28 mouse cellular contexts compared by ENCODE assay signal in the genomic region with DNA sequence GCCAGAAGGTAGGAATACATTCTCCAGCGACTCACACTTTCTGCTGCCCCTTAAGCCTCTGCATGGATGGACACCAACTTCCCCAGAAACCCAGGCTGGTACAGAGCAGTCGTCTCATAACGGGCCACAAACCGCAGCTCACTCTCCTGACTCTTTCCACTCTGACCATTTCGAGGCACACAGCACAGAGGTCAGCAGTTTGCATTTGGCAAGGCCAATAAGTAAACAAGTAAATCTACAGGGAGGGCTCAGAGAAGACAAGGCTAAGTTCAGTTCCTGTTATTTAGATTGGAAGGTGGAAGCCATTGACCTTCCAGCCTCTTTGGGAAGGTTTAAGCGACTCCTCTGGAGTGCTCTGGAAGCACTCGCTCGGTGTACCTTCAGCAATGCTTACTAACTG. TPM values are rescaled to one million over a fixed set of nuclear protein-coding genes. Genes with fewer than 3 reads are reported as not detected.
A peak's percentile ranks its signal among the peaks of the same experiment; 100 is the strongest.
DNase-seq lines count a peak whose midpoint lies in the region; ATAC-seq and TF ChIP-seq lines count a peak whose summit lies in the region.
"Had no signal": no experiment of that assay in that cellular context is flagged by ENCODE, and none has a peak within 500 bp of the region (broad histone marks: within the 10 kb centered on the region; RNA-seq: fewer than 3 reads in every experiment).

No protein-coding gene starts in this region.

- no peak for TF ChIP-seq POLR2A in liver, adult 2 months (IDR thresholded peaks at IDR 0.05; ENCODE audit: extremely low read depth, insufficient read depth, low read length)
- no peak for TF ChIP-seq POLR2A in thymus, adult 2 months (IDR thresholded peaks at IDR 0.05; ENCODE audit: control insufficient read depth, extremely low read depth, insufficient read depth, low read length, poor library complexity)

- no peak overlapping the region for H3K27ac ChIP-seq in liver, adult 2 months (replicated peaks; ENCODE audit: insufficient read depth, low read depth, low read length)
- H3K27ac ChIP-seq in liver, embryonic 11.5 days (ENCODE audit: low read depth, low read length): no peak overlapping the region
- no peak overlapping the region for H3K27ac ChIP-seq in liver, embryonic 13.5 days
- peak overlapping the region; percentile 29 for H3K27ac ChIP-seq in liver, embryonic 16.5 days (ENCODE audit: low read length)
- no peak overlapping the region for H3K27ac ChIP-seq in thymus, adult 2 months (ENCODE audit: control insufficient read depth, insufficient read depth, low read length)
- H3K27ac ChIP-seq: forebrain, embryonic 10.5 days; forebrain, embryonic 13.5 days; heart, embryonic 15.5 days; hindbrain, embryonic 10.5 days; hindbrain, embryonic 13.5 days; hindbrain, postnatal 0 days had no signal

- no peak overlapping the region for H3K4me2 ChIP-seq in liver, embryonic 11.5 days
- H3K4me2 ChIP-seq in liver, embryonic 13.5 days: no peak overlapping the region
- no peak overlapping the region for H3K4me2 ChIP-seq in liver, embryonic 16.5 days (ENCODE audit: low read depth, low read length)
- H3K4me2 ChIP-seq: forebrain, embryonic 13.5 days; heart, embryonic 12.5 days; heart, embryonic 15.5 days; hindbrain, embryonic 13.5 days had no signal

- H3K36me3 ChIP-seq in liver, adult 2 months (ENCODE audit: control insufficient read depth, insufficient read depth, low read length): peaks cover 22% of the 10 kb centered on the region; the same call in 1 of the 2 replicates
- H3K36me3 ChIP-seq in liver, embryonic 11.5 days (ENCODE audit: control insufficient read depth, insufficient read depth, low read length): peaks cover 18% of the 10 kb centered on the region
- H3K36me3 ChIP-seq in liver, embryonic 13.5 days: peaks cover 50% of the 10 kb centered on the region
- peaks cover 21% of the 10 kb centered on the region for H3K36me3 ChIP-seq in liver, embryonic 16.5 days (ENCODE audit: control insufficient read depth, insufficient read depth)
- H3K36me3 ChIP-seq in thymus, adult 2 months (ENCODE audit: control insufficient read depth, insufficient read depth, low read length): peaks cover 44% of the 10 kb centered on the region

- peak; percentile 92 for DNase-seq in liver, adult 2 months (ENCODE audit: extremely low read depth, low read depth, low spot score)
- DNase-seq in liver, embryonic 11.5 days (ENCODE audit: low spot score): no peak
- no peak for DNase-seq in liver, embryonic 13.5 days
- no peak for DNase-seq in thymus, adult 2 months
- DNase-seq in adrenal gland, postnatal 10 days: no peak
- DNase-seq: adrenal gland, adult 2 months; adrenal gland, postnatal 25 days; B cell, adult 2 months; cerebellum, adult 18-20 months; cerebellum, adult 9-10 months; cerebellum, postnatal 14 days; gastrocnemius, postnatal 10 days; gastrocnemius, postnatal 36 days; heart, postnatal 10 days; heart, postnatal 36 days had no signal

- no peak overlapping the region for H3K4me3 ChIP-seq in liver, adult 2 months (ENCODE audit: insufficient read depth, low read depth, low read length)
- H3K4me3 ChIP-seq in liver, embryonic 11.5 days (ENCODE audit: low read depth, low read length): no peak overlapping the region
- no peak overlapping the region for H3K4me3 ChIP-seq in liver, embryonic 13.5 days (replicated peaks)
- H3K4me3 ChIP-seq in liver, embryonic 16.5 days (ENCODE audit: low read depth, low read length): no peak overlapping the region
- H3K4me3 ChIP-seq in thymus, adult 2 months (ENCODE audit: control insufficient read depth, insufficient read depth, low read length): no peak overlapping the region
- H3K4me3 ChIP-seq: forebrain, embryonic 10.5 days; forebrain, embryonic 13.5 days; heart, embryonic 12.5 days; heart, embryonic 15.5 days; hindbrain, embryonic 10.5 days; hindbrain, embryonic 13.5 days had no signal

- no peak for ATAC-seq in liver, embryonic 11.5 days (replicated peaks; ENCODE audit: low FRiP score)
- peak; percentile 59; the same call in 1 of the 2 replicates for ATAC-seq in liver, embryonic 13.5 days (ENCODE audit: low read depth)
- peak; percentile 80 for ATAC-seq in liver, embryonic 16.5 days (ENCODE audit: low read depth)
- ATAC-seq: forebrain, embryonic 13.5 days; forebrain, embryonic 16.5 days; hindbrain, postnatal 0 days; inflammation-experienced regulatory T-cells, adult 6 months; Patski had no signal

- no peak overlapping the region for H3K9ac ChIP-seq in liver, adult 2 months (ENCODE audit: low read depth, low read length)
- H3K9ac ChIP-seq in liver, embryonic 11.5 days (ENCODE audit: low read depth, low read length): no peak overlapping the region
- no peak overlapping the region for H3K9ac ChIP-seq in liver, embryonic 13.5 days
- H3K9ac ChIP-seq in liver, embryonic 16.5 days (ENCODE audit: low read depth, low read length): no peak overlapping the region
- H3K9ac ChIP-seq: forebrain, embryonic 13.5 days; heart, embryonic 12.5 days; heart, embryonic 15.5 days; hindbrain, embryonic 13.5 days had no signal

- peaks cover 3% of the 10 kb centered on the region; the same call in 1 of the 2 replicates for H3K4me1 ChIP-seq in liver, adult 2 months (ENCODE audit: control insufficient read depth, insufficient read depth, low read length)
- no peaks in the 10 kb centered on the region for H3K4me1 ChIP-seq in liver, embryonic 11.5 days (replicated peaks; ENCODE audit: control insufficient read depth, insufficient read depth, low read length)
- H3K4me1 ChIP-seq in liver, embryonic 13.5 days (replicated peaks): no peaks in the 10 kb centered on the region
- no peaks in the 10 kb centered on the region for H3K4me1 ChIP-seq in liver, embryonic 16.5 days (ENCODE audit: control insufficient read depth, low read depth, low read length)
- H3K4me1 ChIP-seq in thymus, adult 2 months (replicated peaks; ENCODE audit: control insufficient read depth, insufficient read depth, low read length): no peaks in the 10 kb centered on the region
- H3K4me1 ChIP-seq: forebrain, embryonic 10.5 days; forebrain, embryonic 13.5 days; heart, embryonic 12.5 days; heart, embryonic 15.5 days; hindbrain, embryonic 10.5 days; hindbrain, embryonic 13.5 days had no signal

- TF ChIP-seq CTCF in liver, adult 2 months (IDR thresholded peaks at IDR 0.05; ENCODE audit: low read depth, low read length): no peak
- TF ChIP-seq CTCF in thymus, adult 2 months (IDR thresholded peaks at IDR 0.05; ENCODE audit: borderline replicate concordance, control insufficient read depth, extremely low read depth, insufficient read depth, low read length, poor library complexity): no peak

- WGBS in liver, adult 2 months: 25% methylated on average over 8 of the region's 8 CpGs
- WGBS in liver, embryonic 11.5 days: 86% methylated on average over 8 of the region's 8 CpGs
- WGBS in liver, embryonic 13.5 days (ENCODE audit: insufficient replicate concordance): 79% methylated on average over 8 of the region's 8 CpGs
- 79% methylated on average over 8 of the region's 8 CpGs for WGBS in liver, embryonic 16.5 days (ENCODE audit: insufficient replicate concordance)
- 96% methylated on average over 8 of the region's 8 CpGs for WGBS in thymus, adult 2 months

- no peaks in the 10 kb centered on the region for H3K79me2 ChIP-seq in liver, adult 2 months (ENCODE audit: control insufficient read depth, insufficient read depth, low read length)

- no peaks in the 10 kb centered on the region for H3K27me3 ChIP-seq in liver, adult 2 months (ENCODE audit: control insufficient read depth, insufficient read depth, low read length)
- no peaks in the 10 kb centered on the region for H3K27me3 ChIP-seq in liver, embryonic 11.5 days (replicated peaks; ENCODE audit: control insufficient read depth, insufficient read depth, low read length)
- H3K27me3 ChIP-seq in liver, embryonic 13.5 days: no peaks in the 10 kb centered on the region
- H3K27me3 ChIP-seq in liver, embryonic 16.5 days (ENCODE audit: control insufficient read depth, insufficient read depth, low read depth, low read length): no peaks in the 10 kb centered on the region
- no peaks in the 10 kb centered on the region for H3K27me3 ChIP-seq in thymus, adult 2 months (ENCODE audit: control insufficient read depth, insufficient read depth, low read length)
- H3K27me3 ChIP-seq: CH12.LX; forebrain, embryonic 13.5 days; heart, embryonic 12.5 days; heart, embryonic 15.5 days; hindbrain, embryonic 13.5 days; Patski had no signal

- H3K9me3 ChIP-seq in liver, embryonic 11.5 days (ENCODE audit: control insufficient read depth, low read length): no peaks in the 10 kb centered on the region
- H3K9me3 ChIP-seq in liver, embryonic 13.5 days (replicated peaks): no peaks in the 10 kb centered on the region
- no peaks in the 10 kb centered on the region for H3K9me3 ChIP-seq in liver, embryonic 16.5 days (replicated peaks; ENCODE audit: control insufficient read depth, low read length)
- H3K9me3 ChIP-seq: forebrain, embryonic 10.5 days; forebrain, embryonic 13.5 days; G1E; heart, embryonic 15.5 days; hindbrain, embryonic 10.5 days; hindbrain, embryonic 13.5 days had no signal

RNA-seq across cellular contexts. Expression of a gene that starts 26.5 kb away (rescaled TPM):
- 14.7 and 16.5 TPM in 2 replicates for total RNA-seq in liver, adult 2 months (2014; rRNA removed)
- polyA plus RNA-seq in liver, adult 2 months (2012; rRNA removed): 18.0 and 19.0 TPM in 2 replicates
- 5.1 and 5.3 TPM in 2 replicates for polyA plus RNA-seq in liver, embryonic 11.5 days (2014; fragmentation: Nextera tagmentation; extraction: Ambion mirVana)
- polyA plus RNA-seq in liver, embryonic 13.5 days (2015; fragmentation: Nextera tagmentation; extraction: Ambion mirVana): 2.4 and 2.7 TPM in 2 replicates
- polyA plus RNA-seq in liver, embryonic 16.5 days (2015; fragmentation: Nextera tagmentation; extraction: Ambion mirVana): 1.8 TPM in 2 replicates
- polyA plus RNA-seq in thymus, adult 2 months (2012; rRNA removed): 32.4 and 50.0 TPM in 2 replicates
- 10 to 100 TPM; 51.3 to 53.3 TPM for total RNA-seq in adrenal gland, postnatal 10 days (2021)

RNA-seq across cellular contexts. Expression of a gene that starts 37.6 kb away (rescaled TPM):
- total RNA-seq in liver, adult 2 months (2014; rRNA removed): 46.2 and 49.9 TPM in 2 replicates
- polyA plus RNA-seq in liver, adult 2 months (2012; rRNA removed): 6.7 and 7.7 TPM in 2 replicates
- 61.6 and 72.9 TPM in 2 replicates for polyA plus RNA-seq in liver, embryonic 11.5 days (2014; fragmentation: Nextera tagmentation; extraction: Ambion mirVana)
- polyA plus RNA-seq in liver, embryonic 13.5 days (2015; fragmentation: Nextera tagmentation; extraction: Ambion mirVana): 36.1 and 40.0 TPM in 2 replicates
- polyA plus RNA-seq in liver, embryonic 16.5 days (2015; fragmentation: Nextera tagmentation; extraction: Ambion mirVana): 33.5 and 35.6 TPM in 2 replicates
- polyA plus RNA-seq in thymus, adult 2 months (2012; rRNA removed): 7.0 and 8.7 TPM in 2 replicates
- total RNA-seq in adrenal gland, postnatal 10 days (2021): 10 to 100 TPM; 83.4 to 87.4 TPM
